Comparison of ENCODE assay signal across 11 mouse cellular contexts in the genomic region with DNA sequence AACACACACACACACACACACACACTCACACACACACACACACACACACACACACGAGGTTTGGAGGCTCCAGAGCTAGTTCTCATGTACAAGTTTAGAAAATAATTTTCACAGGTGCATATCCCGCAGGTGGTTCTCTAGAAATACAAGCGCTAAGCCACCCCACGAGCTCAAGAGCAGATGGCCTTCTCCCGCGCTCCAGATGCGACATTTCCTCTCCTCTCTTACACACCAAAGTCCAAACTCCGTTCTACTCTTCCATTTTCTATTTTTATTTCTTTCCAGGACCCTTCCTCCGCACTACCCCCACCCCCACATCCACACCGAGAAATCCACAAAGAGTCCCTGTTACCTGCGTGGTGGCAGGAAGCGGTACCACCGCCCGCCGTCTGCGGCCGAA. TPM values are rescaled to one million over a fixed set of nuclear protein-coding genes. Genes with fewer than 3 reads are reported as not detected.
A peak's percentile ranks its signal among the peaks of the same experiment; 100 is the strongest.
DNase-seq lines count a peak whose midpoint lies in the region; ATAC-seq lines count a peak whose summit lies in the region.
"Had no signal": no experiment of that assay in that cellular context is flagged by ENCODE, and none has a peak within 500 bp of the region (broad histone marks: within the 10 kb centered on the region; RNA-seq: fewer than 3 reads in every experiment).

No protein-coding gene starts in this region.

- H3K4me3 ChIP-seq in heart, embryonic 13.5 days: peak overlapping the region; percentile 48
- peak overlapping the region; percentile 34 for H3K4me3 ChIP-seq in intestine, embryonic 16.5 days (ENCODE audit: low read length)
- H3K4me3 ChIP-seq in stomach, embryonic 14.5 days (ENCODE audit: low read depth, low read length): peak overlapping the region; percentile 20; the same call in 1 of the 2 replicates

- intact Hi-C loops in heart, postnatal 14 days (cut with DNase I): no loop called here

- peak overlapping the region; percentile 76 for H3K4me2 ChIP-seq in heart, embryonic 13.5 days
- peak overlapping the region; percentile 60 for H3K4me2 ChIP-seq in intestine, embryonic 16.5 days (ENCODE audit: low read depth, low read length)
- H3K4me2 ChIP-seq in stomach, embryonic 14.5 days (replicated peaks; ENCODE audit: low read depth, low read length): peak overlapping the region; percentile 64

- WGBS in heart, embryonic 13.5 days: 48% methylated on average over 17 of the region's 17 CpGs
- WGBS in intestine, embryonic 16.5 days: 44% methylated on average over 17 of the region's 17 CpGs
- 46% methylated on average over 17 of the region's 17 CpGs for WGBS in stomach, embryonic 14.5 days

- H3K27ac ChIP-seq in heart, embryonic 13.5 days (replicated peaks): no peak overlapping the region
- H3K27ac ChIP-seq in intestine, embryonic 16.5 days (ENCODE audit: low read length): no peak overlapping the region
- no peak overlapping the region for H3K27ac ChIP-seq in stomach, embryonic 14.5 days (ENCODE audit: low read length)

- H3K27me3 ChIP-seq in heart, embryonic 13.5 days (replicated peaks): peaks cover 51% of the 10 kb centered on the region
- H3K27me3 ChIP-seq in intestine, embryonic 16.5 days (replicated peaks; ENCODE audit: control insufficient read depth, insufficient read depth, low read length): peaks cover 16% of the 10 kb centered on the region
- peaks cover 11% of the 10 kb centered on the region; the same call in 1 of the 2 replicates for H3K27me3 ChIP-seq in stomach, embryonic 14.5 days (ENCODE audit: control insufficient read depth, insufficient read depth, low read length)

- ATAC-seq in heart, embryonic 13.5 days (ENCODE audit: extremely low read depth, insufficient number of reproducible peaks, low FRiP score, low TSS enrichment): no peak
- ATAC-seq in intestine, embryonic 16.5 days: no peak
- no peak for ATAC-seq in stomach, embryonic 14.5 days (ENCODE audit: insufficient number of reproducible peaks, insufficient read depth, low FRiP score, low read depth)

- peaks cover 17% of the 10 kb centered on the region for H3K4me1 ChIP-seq in heart, embryonic 13.5 days
- peaks cover 8% of the 10 kb centered on the region for H3K4me1 ChIP-seq in intestine, embryonic 16.5 days (ENCODE audit: control insufficient read depth, insufficient read depth, low read length)
- peaks cover 6% of the 10 kb centered on the region; the same call in 1 of the 2 replicates for H3K4me1 ChIP-seq in stomach, embryonic 14.5 days (ENCODE audit: control insufficient read depth, insufficient read depth, low read length)

- no peak for DNase-seq in heart, postnatal 14 days
- peak; percentile 47 for DNase-seq in right cerebral cortex, adult 18-20 months
- no peak for DNase-seq in right cerebral cortex, postnatal 14 days
- no peak for DNase-seq in ovary, postnatal 36 days (ENCODE audit: low spot score)
- DNase-seq in spleen, postnatal 14 days (ENCODE audit: low spot score in 2 of 2): no peak
- DNase-seq: kidney, adult 8-10 months; thymus, adult 18-20 months had no signal

- no peak overlapping the region for H3K9ac ChIP-seq in heart, embryonic 13.5 days
- H3K9ac ChIP-seq in intestine, embryonic 16.5 days (ENCODE audit: low read depth, low read length): no peak overlapping the region
- no peak overlapping the region for H3K9ac ChIP-seq in stomach, embryonic 14.5 days (replicated peaks; ENCODE audit: low read depth, low read length)

- no peaks in the 10 kb centered on the region for H3K9me3 ChIP-seq in heart, embryonic 13.5 days
- H3K9me3 ChIP-seq in intestine, embryonic 16.5 days (ENCODE audit: control insufficient read depth, low read length): no peaks in the 10 kb centered on the region
- no peaks in the 10 kb centered on the region for H3K9me3 ChIP-seq in stomach, embryonic 14.5 days (ENCODE audit: control insufficient read depth, low read depth, low read length)

- no peaks in the 10 kb centered on the region for H3K36me3 ChIP-seq in heart, embryonic 13.5 days
- H3K36me3 ChIP-seq in intestine, embryonic 16.5 days (ENCODE audit: control insufficient read depth, insufficient read depth, low read length): no peaks in the 10 kb centered on the region
- H3K36me3 ChIP-seq in stomach, embryonic 14.5 days (ENCODE audit: control insufficient read depth, insufficient read depth, low read length): no peaks in the 10 kb centered on the region

RNA-seq across cellular contexts. Expression of gene Htr5b, which starts 1.2 kb away (rescaled TPM):
- polyA plus RNA-seq in heart, embryonic 13.5 days (2015; fragmentation: Nextera tagmentation; extraction: Ambion mirVana): 0.27 and 0.48 TPM in 2 replicates
- not detected for total RNA-seq in heart, postnatal 14 days (2021)
- polyA plus RNA-seq in intestine, embryonic 16.5 days (2015; fragmentation: Nextera tagmentation; extraction: Ambion mirVana): 0.23 and 0.33 TPM in 2 replicates
- 0.42 TPM in 1 of 2 replicates, not detected in the other for polyA plus RNA-seq in stomach, embryonic 14.5 days (2014; fragmentation: Nextera tagmentation; extraction: Ambion mirVana)
- total RNA-seq: adrenal gland, adult 18-20 months had no signal

RNA-seq across cellular contexts. Expression of gene Ddx18, which starts 40.7 kb away (rescaled TPM):
- polyA plus RNA-seq in heart, embryonic 13.5 days (2015; fragmentation: Nextera tagmentation; extraction: Ambion mirVana): 33.9 and 34.8 TPM in 2 replicates
- total RNA-seq in heart, postnatal 14 days (2021): 10 to 100 TPM; 13.9 to 14.8 TPM
- polyA plus RNA-seq in intestine, embryonic 16.5 days (2015; fragmentation: Nextera tagmentation; extraction: Ambion mirVana): 43.5 and 55.9 TPM in 2 replicates
- polyA plus RNA-seq in stomach, embryonic 14.5 days (2014; fragmentation: Nextera tagmentation; extraction: Ambion mirVana): 68.6 and 73.9 TPM in 2 replicates
